Mouse (Mus musculus): ENCODE measurements around the gene Etl4. TPM values are rescaled to one million over a fixed set of nuclear protein-coding genes. Genes with fewer than 3 reads are reported as not detected.
A peak's percentile ranks its signal among the peaks of the same experiment; 100 is the strongest.

The Etl4 gene
- polyA plus RNA-seq, 1 experiment from 2014 or later, result 16.1 TPM

- no peak for TF ChIP-seq CTCF (IDR thresholded peaks at IDR 0.05; ENCODE audit: low read depth)
- H3K4me2 ChIP-seq (replicated peaks; ENCODE audit: low read depth), result no peak overlapping the region
- H3K9me3 ChIP-seq (ENCODE audit: control insufficient read depth), result no peaks in the 10 kb centered on the region
- H3K36me3 ChIP-seq (ENCODE audit: control insufficient read depth, insufficient read depth), result no peaks in the 10 kb centered on the region
- no peak overlapping the region for H3K9ac ChIP-seq (ENCODE audit: low read depth, low read length)
- no peaks in the 10 kb centered on the region for H3K27me3 ChIP-seq (replicated peaks; ENCODE audit: control insufficient read depth, insufficient read depth, low read length)
- H3K4me1 ChIP-seq (replicated peaks; ENCODE audit: control insufficient read depth, insufficient read depth, low read length), result no peaks in the 10 kb centered on the region
- no peak for ATAC-seq
- no peak overlapping the region for H3K27ac ChIP-seq (ENCODE audit: low read depth, low read length)
- H3K4me3 ChIP-seq (ENCODE audit: low read depth, low read length), result no peak overlapping the region
- 85% methylated on average over 6 of the region's 6 CpGs for WGBS
Measured at GRCm38 (mm10) chr2:20603991-20604390, 694.4 kb downstream of the Etl4 start.

- no peak overlapping the region for H3K9ac ChIP-seq (ENCODE audit: low read depth, low read length)
- H3K36me3 ChIP-seq (ENCODE audit: control insufficient read depth, insufficient read depth), result no peaks in the 10 kb centered on the region
- ATAC-seq, result no peak
- H3K4me1 ChIP-seq (replicated peaks; ENCODE audit: control insufficient read depth, insufficient read depth, low read length), result no peaks in the 10 kb centered on the region
- H3K4me2 ChIP-seq (replicated peaks; ENCODE audit: low read depth), result no peak overlapping the region
- H3K27ac ChIP-seq (ENCODE audit: low read depth, low read length), result no peak overlapping the region
- no peaks in the 10 kb centered on the region for H3K27me3 ChIP-seq (replicated peaks; ENCODE audit: control insufficient read depth, insufficient read depth, low read length)
- TF ChIP-seq CTCF (IDR thresholded peaks at IDR 0.05; ENCODE audit: low read depth), result no peak
- H3K4me3 ChIP-seq (ENCODE audit: low read depth, low read length), result no peak overlapping the region
- H3K9me3 ChIP-seq (ENCODE audit: control insufficient read depth), result no peaks in the 10 kb centered on the region
- 88% methylated on average over 8 of the region's 8 CpGs for WGBS
Measured at GRCm38 (mm10) chr2:20609203-20609602, 699.6 kb downstream of the Etl4 start.

- WGBS, result 74% methylated on average over 1 of the region's 1 CpGs
- peak; percentile 83 for TF ChIP-seq CTCF (IDR thresholded peaks at IDR 0.05; ENCODE audit: low read depth)
- H3K9ac ChIP-seq (ENCODE audit: low read depth, low read length), result no peak overlapping the region
- no peak overlapping the region for H3K27ac ChIP-seq (ENCODE audit: low read depth, low read length)
- H3K27me3 ChIP-seq (replicated peaks; ENCODE audit: control insufficient read depth, insufficient read depth, low read length), result no peaks in the 10 kb centered on the region
- H3K4me2 ChIP-seq (replicated peaks; ENCODE audit: low read depth), result no peak overlapping the region
- no peaks in the 10 kb centered on the region for H3K9me3 ChIP-seq (ENCODE audit: control insufficient read depth)
- no peaks in the 10 kb centered on the region for H3K4me1 ChIP-seq (replicated peaks; ENCODE audit: control insufficient read depth, insufficient read depth, low read length)
- no peaks in the 10 kb centered on the region for H3K36me3 ChIP-seq (ENCODE audit: control insufficient read depth, insufficient read depth)
- H3K4me3 ChIP-seq (ENCODE audit: low read depth, low read length), result no peak overlapping the region
- no peak for ATAC-seq
Measured at GRCm38 (mm10) chr2:20615948-20616347, 706.4 kb downstream of the Etl4 start.

GRCm38 (mm10) chr2:20618396-20618795 lies 708.8 kb downstream of the Etl4 start:
- 92% methylated on average over 5 of the region's 5 CpGs for WGBS
- Histone ChIP-seq H3K36me3 (ENCODE audit: control insufficient read depth, insufficient read depth) (no peaks in the 10 kb centered on the region), H3K27me3 (replicated peaks; ENCODE audit: control insufficient read depth, insufficient read depth, low read length) (no peaks in the 10 kb centered on the region), H3K27ac (ENCODE audit: low read depth, low read length) (no peak overlapping the region), H3K9ac (ENCODE audit: low read depth, low read length) (no peak overlapping the region), H3K9me3 (ENCODE audit: control insufficient read depth) (no peaks in the 10 kb centered on the region), H3K4me2 (replicated peaks; ENCODE audit: low read depth) (no peak overlapping the region), H3K4me1 (replicated peaks; ENCODE audit: control insufficient read depth, insufficient read depth, low read length) (no peaks in the 10 kb centered on the region), H3K4me3 (ENCODE audit: low read depth, low read length) (no peak overlapping the region)
- no peak for ATAC-seq
- TF ChIP-seq CTCF (IDR thresholded peaks at IDR 0.05; ENCODE audit: low read depth), result no peak

GRCm38 (mm10) chr2:20619881-20620280 lies 710.3 kb downstream of the Etl4 start:
- 69% methylated on average over 5 of the region's 5 CpGs for WGBS
- no peaks in the 10 kb centered on the region for H3K9me3 ChIP-seq (ENCODE audit: control insufficient read depth)

GRCm38 (mm10) chr2:20629156-20629712 lies 719.7 kb downstream of the Etl4 start:
- no peak for ATAC-seq
- H3K4me3 ChIP-seq (ENCODE audit: low read depth, low read length), result no peak overlapping the region
- no peaks in the 10 kb centered on the region for H3K9me3 ChIP-seq (ENCODE audit: control insufficient read depth)
- H3K4me2 ChIP-seq (replicated peaks; ENCODE audit: low read depth), result no peak overlapping the region
- no peaks in the 10 kb centered on the region for H3K36me3 ChIP-seq (ENCODE audit: control insufficient read depth, insufficient read depth)
- H3K9ac ChIP-seq (ENCODE audit: low read depth, low read length), result no peak overlapping the region
- no peak for TF ChIP-seq CTCF (IDR thresholded peaks at IDR 0.05; ENCODE audit: low read depth)
- no peaks in the 10 kb centered on the region for H3K4me1 ChIP-seq (replicated peaks; ENCODE audit: control insufficient read depth, insufficient read depth, low read length)
- H3K27ac ChIP-seq (ENCODE audit: low read depth, low read length), result no peak overlapping the region
- WGBS, result 72% methylated on average over 8 of the region's 8 CpGs
- no peaks in the 10 kb centered on the region for H3K27me3 ChIP-seq (replicated peaks; ENCODE audit: control insufficient read depth, insufficient read depth, low read length)

More at GRCm38 (mm10) chr2:20619881-20620280, 710.3 kb downstream of the Etl4 start:
- no peak for ATAC-seq
- Histone ChIP-seq H3K27me3 (replicated peaks; ENCODE audit: control insufficient read depth, insufficient read depth, low read length) (no peaks in the 10 kb centered on the region), H3K4me2 (replicated peaks; ENCODE audit: low read depth) (no peak overlapping the region), H3K4me3 (ENCODE audit: low read depth, low read length) (no peak overlapping the region), H3K9ac (ENCODE audit: low read depth, low read length) (no peak overlapping the region), H3K27ac (ENCODE audit: low read depth, low read length) (no peak overlapping the region), H3K36me3 (ENCODE audit: control insufficient read depth, insufficient read depth) (no peaks in the 10 kb centered on the region), H3K4me1 (replicated peaks; ENCODE audit: control insufficient read depth, insufficient read depth, low read length) (no peaks in the 10 kb centered on the region)
- TF ChIP-seq CTCF (IDR thresholded peaks at IDR 0.05; ENCODE audit: low read depth), result no peak

- no peak for TF ChIP-seq CTCF (IDR thresholded peaks at IDR 0.05; ENCODE audit: low read depth)
- Histone ChIP-seq H3K36me3 (ENCODE audit: control insufficient read depth, insufficient read depth) (no peaks in the 10 kb centered on the region), H3K4me3 (ENCODE audit: low read depth, low read length) (no peak overlapping the region), H3K27ac (ENCODE audit: low read depth, low read length) (no peak overlapping the region), H3K9me3 (ENCODE audit: control insufficient read depth) (no peaks in the 10 kb centered on the region), H3K4me2 (replicated peaks; ENCODE audit: low read depth) (no peak overlapping the region), H3K9ac (ENCODE audit: low read depth, low read length) (no peak overlapping the region), H3K27me3 (replicated peaks; ENCODE audit: control insufficient read depth, insufficient read depth, low read length) (no peaks in the 10 kb centered on the region), H3K4me1 (replicated peaks; ENCODE audit: control insufficient read depth, insufficient read depth, low read length) (peaks cover 3% of the 10 kb centered on the region; the same call in 1 of the 2 replicates)
- WGBS, result 45% methylated on average over 3 of the region's 3 CpGs
- peak; percentile 69 for ATAC-seq
Measured at GRCm38 (mm10) chr2:20638604-20639003, 729.0 kb downstream of the Etl4 start.
